Mouse (Mus musculus) forebrain, embryonic 14.5 days (tissue): ENCODE measurements around the gene Htatsf1. TPM values are rescaled to one million over a fixed set of nuclear protein-coding genes. Genes with fewer than 3 reads are reported as not detected.

Source experiments
- ATAC-seq: fragments of 200-750 bp; cut with Nextera tagmentation; 2 replicates; pipeline ENCODE4 v1.8.0; 2017; ENCODE audit warnings: mild to moderate bottlenecking, moderate library complexity
- DNase-seq: peaks from one replicate; pipeline ENCODE4 v3.0.0-alpha.2; 2015; ENCODE audit warnings: low spot score
- H3K27ac ChIP-seq: fragments of 300-500 bp; sonication (generic); 2 replicates; pipeline ENCODE4 v1.5.1; 2014; ENCODE audit warnings: low read depth, mild to moderate bottlenecking, control low read depth, low read length, moderate library complexity
- H3K27me3 ChIP-seq: fragments of 300-500 bp; sonication (generic); replicated peaks from 2 replicates; pipeline ENCODE4 v1.6.1; 2014; ENCODE audit warnings: low read length, control low read depth, mixed read lengths; ENCODE audit not compliant: control insufficient read depth, insufficient read depth
- H3K36me3 ChIP-seq: fragments of 300-500 bp; sonication (generic); 2 replicates; pipeline ENCODE4 v1.6.1; 2014; ENCODE audit warnings: low read length, control low read depth; ENCODE audit not compliant: control insufficient read depth, insufficient read depth
- H3K4me1 ChIP-seq: fragments of 300-500 bp; sonication (generic); 2 replicates; pipeline ENCODE4 v1.6.1; 2014; ENCODE audit warnings: antibody characterized with exemption, low read length, control low read depth; ENCODE audit not compliant: control insufficient read depth, insufficient read depth
- H3K4me2 ChIP-seq: fragments of 300-500 bp; sonication (generic); 2 replicates; pipeline ENCODE4 v1.6.1; 2014; ENCODE audit warnings: mild to moderate bottlenecking, control low read depth, low read length
- H3K4me3 ChIP-seq: fragments of 300-500 bp; sonication (generic); 2 replicates; pipeline ENCODE4 v1.5.1; 2014; ENCODE audit warnings: low read depth, low read length, control low read depth
- H3K9ac ChIP-seq: fragments of 300-500 bp; sonication (generic); 2 replicates; pipeline ENCODE4 v1.6.1; 2014; ENCODE audit warnings: mild to moderate bottlenecking, low read length, control low read depth, moderate library complexity
- H3K9me3 ChIP-seq: fragments of 300-500 bp; sonication (generic); replicated peaks from 2 replicates; pipeline ENCODE4 v1.6.1; 2016; ENCODE audit warnings: low read length, control low read depth, mixed read lengths; ENCODE audit not compliant: control insufficient read depth
- WGBS: fragments of 180-500 bp; shearing (Covaris S2); extraction: QIAGEN DNeasy Blood & Tissue Kit; methylation state at CpG from one replicate; pipeline ENCODE4 v1.1.7; 2014; 5-methylcytosine and 5-hydroxymethylcytosine counted together
- polyA plus RNA-seq: library from polyadenylated mRNA; unstranded; fragments of >200 nt; fragmentation: Nextera tagmentation; extraction: Ambion mirVana; gene quantifications from 2 replicates; pipeline ENCODE4 v1.2.1, GENCODE M21; 2014

Htatsf1 gene
- polyA plus RNA-seq, result 78.1 and 80.3 TPM in 2 replicates

GRCm38 (mm10) chrX:57053174-57053992, at the start of gene Htatsf1:
Gene Htatsf1 (plus strand): TSS chrX:57053583.
- Histone ChIP-seq H3K9me3 (no peaks in the 10 kb centered on the region), H3K4me3 (peak within 1 kb of the TSS; percentile 48), H3K9ac (peak within 1 kb of the TSS; percentile 66), H3K4me1 (no peaks in the 10 kb centered on the region), H3K4me2 (peak within 1 kb of the TSS; percentile 53), H3K36me3 (peaks cover 9% of the 10 kb centered on the region; the same call in 1 of the 2 replicates), H3K27me3 (no peaks in the 10 kb centered on the region), H3K27ac (peak within 1 kb of the TSS; percentile 93)
- DNase-seq (peak; percentile 83), ATAC-seq (peak; percentile 96)
- 33% methylated on average over 85 of the region's 85 CpGs for WGBS

GRCm38 (mm10) chrX:57012891-57013290, 40.5 kb upstream of the Htatsf1 start:
- H3K27ac ChIP-seq, result no peak overlapping the region
- DNase-seq (no peak), ATAC-seq (no peak)
- no peak overlapping the region for H3K9ac ChIP-seq
- 82% methylated on average over 2 of the region's 2 CpGs for WGBS
- no peaks in the 10 kb centered on the region for H3K36me3 ChIP-seq
- no peaks in the 10 kb centered on the region for H3K4me1 ChIP-seq
- H3K9me3 ChIP-seq, result no peaks in the 10 kb centered on the region
- no peak overlapping the region for H3K4me3 ChIP-seq
- H3K4me2 ChIP-seq, result no peak overlapping the region
- H3K27me3 ChIP-seq, result no peaks in the 10 kb centered on the region

- Histone ChIP-seq H3K9me3 (no peaks in the 10 kb centered on the region), H3K4me3 (no peak within 1 kb of the TSS), H3K4me2 (no peak within 1 kb of the TSS), H3K27ac (no peak within 1 kb of the TSS), H3K27me3 (no peaks in the 10 kb centered on the region), H3K4me1 (no peaks in the 10 kb centered on the region), H3K36me3 (no peaks in the 10 kb centered on the region), H3K9ac (no peak within 1 kb of the TSS)
- WGBS, result 82% methylated on average over 5 of the region's 5 CpGs
- no peak for ATAC-seq
- DNase-seq, result no peak
Observed at GRCm38 (mm10) chrX:57042774-57043173, 10.6 kb upstream of the Htatsf1 start, which contains the start of gene Brs3. Gene Brs3 (plus strand): TSS chrX:57043074.

- Histone ChIP-seq H3K36me3 (no peaks in the 10 kb centered on the region), H3K4me3 (no peak overlapping the region), H3K27me3 (no peaks in the 10 kb centered on the region), H3K27ac (no peak overlapping the region), H3K4me1 (no peaks in the 10 kb centered on the region), H3K4me2 (no peak overlapping the region), H3K9me3 (no peaks in the 10 kb centered on the region), H3K9ac (no peak overlapping the region)
- 72% methylated on average over 6 of the region's 6 CpGs for WGBS
- DNase-seq, result peak; percentile 2
- ATAC-seq, result no peak
Observed at GRCm38 (mm10) chrX:57043869-57044268, 9.5 kb upstream of the Htatsf1 start.

- Histone ChIP-seq H3K4me3 (peak overlapping the region; percentile 48), H3K4me2 (peak overlapping the region; percentile 45), H3K4me1 (no peaks in the 10 kb centered on the region), H3K27ac (peak overlapping the region; percentile 93; the same call in 1 of the 2 replicates), H3K9ac (peak overlapping the region; percentile 66), H3K36me3 (peaks cover 8% of the 10 kb centered on the region; the same call in 1 of the 2 replicates), H3K9me3 (no peaks in the 10 kb centered on the region), H3K27me3 (no peaks in the 10 kb centered on the region)
- WGBS, result 29% methylated on average over 4 of the region's 4 CpGs
- no peak for DNase-seq
- peak; percentile 67 for ATAC-seq
Observed at GRCm38 (mm10) chrX:57052848-57053173, 572 bp upstream of the Htatsf1 start.

- Histone ChIP-seq H3K4me3 (peak overlapping the region; percentile 48), H3K4me2 (peak overlapping the region; percentile 53), H3K27me3 (no peaks in the 10 kb centered on the region), H3K9me3 (no peaks in the 10 kb centered on the region), H3K4me1 (no peaks in the 10 kb centered on the region), H3K27ac (no peak overlapping the region), H3K9ac (peak overlapping the region; percentile 66), H3K36me3 (peaks cover 12% of the 10 kb centered on the region; the same call in 1 of the 2 replicates)
- WGBS, result 34% methylated on average over 11 of the region's 11 CpGs
- no peak for DNase-seq
- ATAC-seq, result peak; percentile 4; the same call in 1 of the 2 replicates
Observed at GRCm38 (mm10) chrX:57053993-57054385, 606 bp downstream of the Htatsf1 start.

GRCm38 (mm10) chrX:57081496-57081895, 28.1 kb downstream of the Htatsf1 start:
- Histone ChIP-seq H3K9me3 (no peaks in the 10 kb centered on the region), H3K4me3 (no peak overlapping the region)

GRCm38 (mm10) chrX:57087806-57088205, 34.4 kb downstream of the Htatsf1 start, which contains the start of gene Vgll1:
Gene Vgll1 (plus strand): TSS chrX:57088106.
- ATAC-seq, result no peak
- H3K9me3 ChIP-seq, result no peaks in the 10 kb centered on the region
- WGBS, result 85% methylated on average over 4 of the region's 4 CpGs
- no peak within 1 kb of the TSS for H3K9ac ChIP-seq
- no peaks in the 10 kb centered on the region for H3K36me3 ChIP-seq
- H3K4me2 ChIP-seq, result no peak within 1 kb of the TSS
- no peaks in the 10 kb centered on the region for H3K4me1 ChIP-seq
- DNase-seq, result no peak
- no peaks in the 10 kb centered on the region for H3K27me3 ChIP-seq
- H3K27ac ChIP-seq, result no peak within 1 kb of the TSS
- H3K4me3 ChIP-seq, result no peak within 1 kb of the TSS

More at GRCm38 (mm10) chrX:57081496-57081895, 28.1 kb downstream of the Htatsf1 start:
- 83% methylated on average over 5 of the region's 5 CpGs for WGBS
- no peak for ATAC-seq
- Histone ChIP-seq H3K4me1 (no peaks in the 10 kb centered on the region), H3K27ac (no peak overlapping the region), H3K36me3 (no peaks in the 10 kb centered on the region), H3K9ac (no peak overlapping the region), H3K4me2 (no peak overlapping the region), H3K27me3 (no peaks in the 10 kb centered on the region)
- no peak for DNase-seq

- Histone ChIP-seq H3K4me1 (no peaks in the 10 kb centered on the region), H3K36me3 (no peaks in the 10 kb centered on the region), H3K9ac (no peak overlapping the region), H3K27me3 (no peaks in the 10 kb centered on the region), H3K4me3 (no peak overlapping the region), H3K27ac (no peak overlapping the region), H3K9me3 (no peaks in the 10 kb centered on the region), H3K4me2 (no peak overlapping the region)
- 67% methylated on average over 1 of the region's 1 CpGs for WGBS
- DNase-seq, result peak; percentile 11
- ATAC-seq, result no peak
Observed at GRCm38 (mm10) chrX:57103415-57103814, 50.0 kb downstream of the Htatsf1 start.
